Mouse (Mus musculus) forebrain, postnatal 0 days (tissue): ENCODE measurements at regions not wholly inside any gene's neighbourhood (a gene's known extent, or its start where the extent isn't known, plus 50 kb on each side); places are given as distances from the start of the nearest gene placed in this dataset.

ENCODE experiments used
- ATAC-seq: fragments of 200-750 bp; cut with Nextera tagmentation; 2 replicates; pipeline ENCODE4 v1.8.0; 2017; ENCODE audit warnings: mild to moderate bottlenecking, moderate library complexity
- DNase-seq: peaks from one replicate; pipeline ENCODE4 v3.0.0-alpha.2; 2015
- H3K27ac ChIP-seq: fragments of 300-500 bp; sonication (generic); 2 replicates; pipeline ENCODE4 v1.5.1; 2014; ENCODE audit warnings: low read depth, mild to moderate bottlenecking, antibody characterized with exemption, low read length, moderate library complexity, mixed read lengths
- H3K27me3 ChIP-seq: fragments of 300-500 bp; sonication (generic); 2 replicates; pipeline ENCODE4 v1.6.1; 2014; ENCODE audit warnings: mild to moderate bottlenecking, low read length, mixed read lengths; ENCODE audit not compliant: insufficient read depth
- H3K36me3 ChIP-seq: fragments of 300-500 bp; sonication (generic); 2 replicates; pipeline ENCODE4 v1.6.1; 2014; ENCODE audit warnings: mild to moderate bottlenecking, moderate library complexity; ENCODE audit not compliant: insufficient read depth
- H3K4me1 ChIP-seq: fragments of 300-500 bp; sonication (generic); 2 replicates; pipeline ENCODE4 v1.6.1; 2014; ENCODE audit warnings: antibody characterized with exemption; ENCODE audit not compliant: insufficient read depth
- H3K4me2 ChIP-seq: fragments of 300-500 bp; sonication (generic); 2 replicates; pipeline ENCODE4 v1.6.1; 2014; ENCODE audit warnings: low read depth, mild to moderate bottlenecking, moderate library complexity
- H3K4me3 ChIP-seq: fragments of 300-500 bp; sonication (generic); 2 replicates; pipeline ENCODE4 v1.5.1; 2014; ENCODE audit warnings: low read depth, low read length, mixed read lengths
- H3K9ac ChIP-seq: fragments of 300-500 bp; sonication (generic); 2 replicates; pipeline ENCODE4 v1.6.1; 2014; ENCODE audit warnings: mild to moderate bottlenecking
- H3K9me3 ChIP-seq: fragments of 300-500 bp; sonication (generic); 2 replicates; pipeline ENCODE4 v1.6.1; 2016; ENCODE audit warnings: low read length
- CTCF ChIP-seq: sonication (generic); IDR thresholded peaks from 2 replicates; pipeline ENCODE4 v1.5.1; 2016; ENCODE audit warnings: antibody characterized with exemption, control low read depth, low read depth
- WGBS: fragments of 180-500 bp; shearing (Covaris S2); extraction: QIAGEN DNeasy Blood & Tissue Kit; methylation state at CpG from one replicate; pipeline ENCODE4 v1.1.7; 2014; 5-methylcytosine and 5-hydroxymethylcytosine counted together

DNA sequence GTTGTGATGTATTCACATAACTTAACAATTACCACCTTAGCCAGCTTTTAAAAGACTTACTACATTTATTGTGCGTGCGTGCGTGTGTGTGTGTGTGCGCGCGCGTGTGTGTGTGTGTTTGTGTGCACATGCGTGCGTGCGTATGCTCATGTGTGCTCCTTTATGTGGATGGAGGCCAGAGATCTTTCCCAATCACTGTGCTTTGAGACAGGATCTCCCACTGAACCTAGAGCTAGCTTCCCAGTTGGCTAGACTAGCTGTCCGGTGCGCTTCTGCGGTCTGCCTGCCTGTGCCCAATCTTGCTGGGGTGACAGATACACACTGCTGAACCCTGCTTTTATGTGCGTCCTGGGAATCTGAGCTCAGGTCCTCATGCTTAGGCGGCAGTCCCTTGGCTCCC is 50.1 kb upstream of the Arhgap29 start:
- no peak for ATAC-seq
- H3K9ac ChIP-seq: no peak overlapping the region
- no peak for TF ChIP-seq CTCF
- no peaks in the 10 kb centered on the region for H3K9me3 ChIP-seq
- WGBS: 93% methylated on average over 15 of the region's 15 CpGs
- no peak overlapping the region for H3K27ac ChIP-seq
- no peaks in the 10 kb centered on the region for H3K4me1 ChIP-seq
- no peak overlapping the region for H3K4me3 ChIP-seq
- no peak overlapping the region for H3K4me2 ChIP-seq
- no peaks in the 10 kb centered on the region for H3K27me3 ChIP-seq
- no peaks in the 10 kb centered on the region for H3K36me3 ChIP-seq
- DNase-seq: no peak

DNA sequence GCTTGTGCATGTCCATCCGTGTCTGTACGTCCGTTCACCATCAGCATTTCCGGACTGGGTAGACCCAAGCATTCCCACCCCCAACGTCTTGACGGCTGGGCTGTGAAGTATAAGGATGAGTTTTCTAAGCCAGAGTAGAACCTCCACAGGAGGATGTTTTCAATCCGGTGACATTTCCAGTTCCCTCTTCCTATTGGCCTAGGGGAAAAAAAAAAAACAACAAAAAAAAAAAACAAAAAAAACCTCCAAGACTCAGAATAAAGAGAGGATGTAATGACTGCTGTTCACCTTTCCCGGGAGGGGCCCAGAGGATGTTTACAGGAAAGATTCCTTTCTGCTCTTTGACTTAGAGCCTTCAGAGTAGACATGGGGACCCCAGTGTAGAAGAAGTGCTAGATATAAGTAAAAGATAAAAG is 51.9 kb upstream of the Arhgap29 start:
- Histone ChIP-seq H3K4me3 (no peak overlapping the region), H3K9me3 (no peaks in the 10 kb centered on the region), H3K36me3 (no peaks in the 10 kb centered on the region), H3K4me1 (no peaks in the 10 kb centered on the region), H3K27me3 (no peaks in the 10 kb centered on the region), H3K27ac (no peak overlapping the region), H3K9ac (no peak overlapping the region), H3K4me2 (no peak overlapping the region)
- ATAC-seq: no peak
- no peak for DNase-seq
- no peak for TF ChIP-seq CTCF
- 89% methylated on average over 8 of the region's 8 CpGs for WGBS

DNA sequence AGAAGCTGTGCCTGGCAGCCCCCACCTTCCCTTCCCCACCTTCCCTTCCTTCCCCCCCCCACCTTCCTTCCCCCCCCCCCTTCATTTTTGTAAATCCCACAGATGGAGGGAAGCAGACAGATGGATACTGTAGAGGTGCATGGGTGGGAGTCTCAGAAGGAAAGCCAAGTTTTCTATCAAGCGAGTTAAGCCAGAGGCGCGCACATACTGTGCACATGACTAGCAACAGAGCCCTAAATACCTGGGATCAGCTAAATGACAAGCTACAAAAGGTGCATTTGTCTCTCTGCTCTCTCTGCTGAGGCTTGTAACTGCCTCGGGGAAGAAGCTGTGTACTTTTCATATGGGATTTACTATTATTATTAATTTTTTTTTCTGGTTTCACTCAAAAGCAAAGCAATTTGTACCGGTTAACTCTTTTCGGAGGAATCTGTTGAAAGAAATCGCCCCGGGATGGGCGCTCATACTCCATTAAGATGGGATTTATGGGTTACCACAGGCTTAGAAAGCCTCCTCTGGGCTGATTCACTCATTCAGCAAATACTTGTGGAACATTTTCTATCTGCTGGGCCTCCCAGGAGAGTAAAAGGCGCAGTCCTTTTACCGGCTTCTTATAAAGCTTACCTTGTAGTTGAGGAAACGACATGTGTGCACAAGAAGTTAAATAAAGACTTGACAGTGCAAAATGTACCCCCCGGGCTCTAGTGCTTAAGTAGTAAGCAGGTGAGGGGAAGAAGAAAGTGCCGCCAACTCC is 54.3 kb upstream of the Arhgap29 start:
- Histone ChIP-seq H3K27ac (no peak overlapping the region), H3K4me2 (no peak overlapping the region), H3K9me3 (no peaks in the 10 kb centered on the region), H3K4me3 (no peak overlapping the region), H3K36me3 (no peaks in the 10 kb centered on the region), H3K27me3 (no peaks in the 10 kb centered on the region), H3K9ac (no peak overlapping the region), H3K4me1 (no peaks in the 10 kb centered on the region)
- 78% methylated on average over 14 of the region's 14 CpGs for WGBS
- DNase-seq (no peak), ATAC-seq (no peak; the same call in 1 of the 2 replicates)
- no peak for TF ChIP-seq CTCF

DNA sequence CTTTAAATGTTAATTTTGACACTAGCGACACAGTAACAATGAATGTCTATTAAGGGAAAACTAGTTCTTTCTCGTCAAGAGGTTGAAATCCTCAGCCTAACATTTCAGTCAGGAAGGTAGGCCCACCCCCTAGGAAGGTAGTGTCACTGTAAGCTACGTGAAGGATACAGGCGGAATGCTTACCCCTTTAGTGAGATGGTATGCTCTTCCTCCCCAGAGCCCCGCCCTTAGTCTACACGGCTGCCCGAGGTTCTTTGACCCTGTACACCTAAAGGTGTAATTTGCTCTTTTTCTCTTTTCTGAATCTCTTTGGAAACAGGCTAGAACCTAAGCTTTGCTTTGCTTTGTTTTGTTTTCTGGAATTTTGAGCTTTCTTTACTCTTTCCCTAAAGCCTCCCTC is 58.7 kb upstream of the Arhgap29 start:
- Histone ChIP-seq H3K36me3 (no peaks in the 10 kb centered on the region), H3K9me3 (no peaks in the 10 kb centered on the region), H3K9ac (no peak overlapping the region), H3K4me1 (no peaks in the 10 kb centered on the region), H3K27ac (no peak overlapping the region), H3K27me3 (0 out of 2 replicates have a peak, but pooled peaks cover under 1% of the 10 kb centered on the region), H3K4me2 (no peak overlapping the region), H3K4me3 (no peak overlapping the region)
- DNase-seq (no peak), ATAC-seq (no peak)
- no peak for TF ChIP-seq CTCF
- 74% methylated on average over 7 of the region's 7 CpGs for WGBS

DNA sequence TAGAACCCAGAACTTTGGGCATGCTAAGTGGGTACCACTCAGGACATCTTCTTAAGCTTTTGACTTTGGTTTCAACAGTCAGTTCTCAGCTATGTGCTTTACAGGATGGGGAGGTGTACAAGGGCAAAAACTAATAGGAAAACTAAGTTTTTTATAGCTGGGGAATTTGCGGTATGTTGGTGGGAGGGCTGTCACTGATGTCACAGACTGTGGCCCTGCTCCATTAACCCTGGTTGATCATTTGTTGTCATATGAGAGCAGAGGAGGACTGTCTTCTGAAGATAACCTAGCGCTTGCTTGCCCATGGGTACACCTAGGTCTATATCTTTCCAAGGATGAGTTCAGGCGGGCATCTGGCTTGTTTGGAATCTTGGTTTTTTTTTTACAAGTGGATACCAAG is 59.7 kb upstream of the Arhgap29 start:
- no peak for TF ChIP-seq CTCF
- H3K4me3 ChIP-seq: no peak overlapping the region
- no peak overlapping the region for H3K27ac ChIP-seq
- H3K27me3 ChIP-seq: 0 out of 2 replicates have a peak, but pooled peaks cover 8% of the 10 kb centered on the region
- H3K4me2 ChIP-seq: no peak overlapping the region
- 94% methylated on average over 3 of the region's 3 CpGs for WGBS
- no peak overlapping the region for H3K9ac ChIP-seq
- H3K9me3 ChIP-seq: no peaks in the 10 kb centered on the region
- no peaks in the 10 kb centered on the region for H3K4me1 ChIP-seq
- DNase-seq (no peak), ATAC-seq (no peak)
- H3K36me3 ChIP-seq: no peaks in the 10 kb centered on the region

DNA sequence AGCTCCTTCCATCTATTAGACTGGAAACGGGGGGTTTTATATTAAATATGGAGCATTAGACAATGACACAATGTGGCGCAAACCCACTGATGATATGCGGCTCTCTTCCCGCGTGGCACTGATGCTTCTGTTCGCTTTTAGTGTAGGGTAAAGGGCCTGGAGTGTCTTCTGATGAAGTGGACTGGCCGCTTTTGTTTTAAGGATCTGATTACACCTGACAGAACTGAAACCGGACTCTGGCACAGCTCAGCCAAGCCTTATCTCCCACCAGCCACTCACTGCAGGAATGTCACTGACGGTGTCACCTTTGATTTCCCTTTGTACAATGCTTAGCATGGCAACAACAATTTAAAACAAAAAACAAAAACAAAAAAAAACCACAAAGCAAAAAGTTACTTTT is 61.0 kb upstream of the Arhgap29 start:
- H3K27ac ChIP-seq: no peak overlapping the region
- H3K9me3 ChIP-seq: no peaks in the 10 kb centered on the region
- no peak overlapping the region for H3K4me2 ChIP-seq
- H3K9ac ChIP-seq: no peak overlapping the region
- ATAC-seq (no peak), DNase-seq (no peak)
- 57% methylated on average over 9 of the region's 9 CpGs for WGBS
- no peaks in the 10 kb centered on the region for H3K4me1 ChIP-seq
- no peak for TF ChIP-seq CTCF
- peaks cover 8% of the 10 kb centered on the region; the same call in 1 of the 2 replicates for H3K27me3 ChIP-seq
- H3K36me3 ChIP-seq: no peaks in the 10 kb centered on the region
- no peak overlapping the region for H3K4me3 ChIP-seq

DNA sequence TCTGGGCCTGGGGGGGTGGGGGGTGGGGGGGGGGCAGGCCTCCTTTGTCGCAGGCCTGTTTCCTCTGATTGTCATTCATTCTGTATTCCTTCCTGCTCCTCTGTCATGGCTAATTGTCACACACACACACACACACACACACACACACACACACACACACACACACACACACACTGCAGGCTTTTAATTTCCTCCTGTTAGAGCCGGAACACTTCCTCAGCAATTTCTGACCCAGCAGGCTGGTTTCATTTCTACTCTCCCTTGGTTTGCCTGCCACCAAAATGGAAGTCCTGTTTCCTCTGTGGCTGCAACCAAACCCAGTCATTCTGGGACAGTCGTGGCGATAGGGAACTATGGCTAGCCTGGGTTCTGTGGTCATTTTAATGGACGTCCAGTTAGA is 61.8 kb upstream of the Arhgap29 start:
- H3K4me2 ChIP-seq: no peak overlapping the region
- no peak overlapping the region; the same call in 1 of the 2 replicates for H3K27ac ChIP-seq
- TF ChIP-seq CTCF: no peak
- no peak for DNase-seq
- H3K4me1 ChIP-seq: no peaks in the 10 kb centered on the region
- peaks cover 8% of the 10 kb centered on the region; the same call in 1 of the 2 replicates for H3K27me3 ChIP-seq
- H3K9ac ChIP-seq: no peak overlapping the region
- 38% methylated on average over 5 of the region's 5 CpGs for WGBS
- H3K36me3 ChIP-seq: no peaks in the 10 kb centered on the region
- no peak overlapping the region for H3K4me3 ChIP-seq
- ATAC-seq: no peak
- no peaks in the 10 kb centered on the region for H3K9me3 ChIP-seq
